Mouse (Mus musculus) layer of hippocampus, adult 9-10 months (tissue): ENCODE results near the gene Zfp72.

Experiments used
- DNase-seq: peaks from one replicate; pipeline ENCODE4 v3.0.0; 2022; ENCODE audit warnings: low spot score

Zfp72 gene

DNA sequence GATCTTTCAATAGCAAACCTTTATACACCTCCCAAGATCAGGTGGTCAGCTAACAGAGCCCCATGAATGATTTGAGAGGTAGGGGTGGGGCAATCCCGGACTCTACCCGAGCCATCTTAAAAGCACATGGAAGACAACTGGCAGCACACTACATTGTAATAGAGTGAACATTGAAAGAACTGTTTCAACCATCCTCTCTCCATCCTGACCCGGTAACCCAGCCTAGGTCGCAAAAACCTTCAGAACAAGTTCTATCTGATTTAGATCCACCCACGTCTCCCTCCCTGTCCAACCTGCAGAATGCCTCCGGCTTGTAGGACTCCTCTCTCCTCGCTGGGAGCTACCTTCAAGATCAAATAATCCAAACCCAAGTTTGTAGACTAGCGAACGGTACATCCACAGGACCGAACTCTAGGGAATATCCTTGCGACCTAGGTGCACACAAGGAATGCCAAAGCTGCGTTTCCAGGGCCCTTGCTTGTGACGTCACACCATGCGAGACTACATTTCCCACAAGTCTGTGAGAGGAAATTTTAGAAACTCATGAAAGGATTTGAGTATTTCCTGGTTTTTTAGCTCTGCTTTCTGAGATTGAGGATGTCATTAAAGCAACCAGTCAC is at the start of gene Zfp72:
Gene Zfp72, minus strand, starts transcription at position 466 of the 620 bp plus-strand sequence.
- DNase-seq = peak; percentile 74

DNA sequence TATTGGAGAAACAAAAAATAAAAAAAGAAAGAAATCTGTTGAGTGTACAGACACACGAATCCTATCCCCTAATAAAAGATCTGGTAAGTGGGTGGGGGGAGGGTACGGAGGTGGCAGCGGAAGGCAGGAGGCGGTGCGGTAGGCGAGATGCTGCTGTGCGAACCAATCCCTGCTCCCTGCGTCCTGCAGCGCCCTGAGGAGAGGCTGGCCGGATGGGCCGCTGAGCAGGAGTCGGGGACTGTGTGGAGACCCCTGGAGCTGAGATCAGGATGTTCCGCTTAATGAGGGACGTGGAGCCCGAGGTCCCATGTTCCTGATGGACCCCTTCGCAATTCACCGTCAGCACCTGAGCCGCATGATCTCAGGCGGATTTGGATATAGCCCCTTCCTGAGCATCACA is 49.3 kb upstream of the Zfp72 start:
- no peak for DNase-seq

DNA sequence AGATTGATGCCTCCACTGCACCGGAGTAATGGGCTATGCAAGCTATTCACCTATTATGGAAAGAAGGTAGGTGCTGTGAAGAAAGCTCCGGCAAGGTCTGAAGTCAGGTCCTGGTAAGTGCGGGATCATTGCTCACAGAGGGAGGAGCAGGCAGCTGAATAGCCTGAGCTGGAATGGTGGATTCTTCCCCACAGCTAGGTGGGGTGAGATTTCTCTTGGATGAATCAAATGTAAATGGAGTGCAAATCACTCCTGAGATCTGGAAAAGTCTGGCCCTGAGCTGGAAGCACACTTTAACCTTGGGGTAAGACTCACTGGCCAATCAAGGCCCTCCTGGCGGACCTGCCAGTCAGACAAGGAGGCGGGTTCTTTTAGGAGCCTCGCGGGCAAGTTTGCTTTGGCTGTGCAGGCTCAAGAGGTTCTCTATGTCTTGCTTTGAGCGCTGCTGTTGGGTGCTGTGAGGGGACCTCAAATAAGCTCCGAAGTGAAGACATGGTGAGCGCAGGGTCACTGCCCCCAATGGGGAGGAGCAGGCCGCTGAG is 8.7 kb upstream of the Zfp72 start, which contains the start of gene Ftl1-ps1:
Gene Ftl1-ps1, plus strand, starts transcription at position 397 of the 542 bp plus-strand sequence.
- DNase-seq = no peak

DNA sequence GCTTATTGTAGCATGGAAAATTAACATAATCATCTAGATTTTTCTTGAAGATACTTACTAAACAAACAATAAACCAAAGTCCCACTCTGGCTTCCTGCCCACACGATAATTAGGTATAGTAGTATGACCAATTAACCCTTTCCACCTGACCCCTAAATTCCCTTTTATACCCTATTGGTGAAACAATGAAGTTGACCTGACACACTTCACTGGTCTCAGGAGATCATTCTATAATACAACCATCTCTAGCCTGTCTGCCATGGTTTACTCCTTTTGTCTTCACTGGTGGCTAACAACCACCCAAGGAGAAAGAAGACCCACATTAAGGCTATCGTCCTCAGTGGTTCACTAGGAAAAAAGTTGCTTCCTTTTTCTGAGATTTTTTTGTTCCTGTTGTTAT is 520 bp upstream of the Zfp72 start:
- no peak for DNase-seq

DNA sequence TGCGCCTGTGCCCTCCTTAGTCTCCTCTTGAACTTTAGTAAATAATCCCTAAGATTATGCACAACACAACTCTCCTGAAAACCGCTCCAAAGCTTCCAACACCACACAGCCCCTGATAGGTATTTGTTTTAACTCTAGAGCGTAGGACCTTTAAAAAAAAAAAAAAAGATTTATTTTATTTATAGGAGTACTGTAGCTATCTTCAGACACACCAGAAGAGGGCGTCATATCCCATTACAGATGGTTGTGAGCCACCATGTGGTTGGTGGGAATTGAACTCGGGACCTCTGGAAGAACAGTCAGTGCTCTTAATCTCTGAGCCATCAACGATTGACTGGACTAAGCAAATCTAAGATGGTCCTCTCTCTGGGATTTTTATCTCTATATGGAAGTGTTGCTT is 906 bp downstream of the Zfp72 start:
- no peak for DNase-seq

DNA sequence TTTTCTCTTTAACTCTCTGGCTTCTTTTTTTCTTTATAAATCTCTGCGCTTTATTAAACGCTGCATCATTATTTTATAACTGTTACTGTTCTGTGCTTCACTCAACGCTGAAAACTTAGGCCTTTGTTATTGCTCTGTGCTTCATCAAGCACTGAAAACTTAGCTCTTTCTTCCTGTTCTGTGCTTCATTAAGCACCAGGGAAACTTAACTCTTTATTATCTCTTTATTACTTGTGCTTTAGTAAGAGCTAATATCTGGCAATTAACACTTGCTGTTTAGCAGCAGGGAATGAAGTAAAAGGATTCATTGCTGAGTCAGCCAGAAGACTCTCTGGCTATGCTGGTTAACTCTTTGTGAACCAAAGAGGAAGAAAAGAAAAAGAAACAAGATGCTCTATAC is 8.3 kb downstream of the Zfp72 start:
- DNase-seq = no peak

DNA sequence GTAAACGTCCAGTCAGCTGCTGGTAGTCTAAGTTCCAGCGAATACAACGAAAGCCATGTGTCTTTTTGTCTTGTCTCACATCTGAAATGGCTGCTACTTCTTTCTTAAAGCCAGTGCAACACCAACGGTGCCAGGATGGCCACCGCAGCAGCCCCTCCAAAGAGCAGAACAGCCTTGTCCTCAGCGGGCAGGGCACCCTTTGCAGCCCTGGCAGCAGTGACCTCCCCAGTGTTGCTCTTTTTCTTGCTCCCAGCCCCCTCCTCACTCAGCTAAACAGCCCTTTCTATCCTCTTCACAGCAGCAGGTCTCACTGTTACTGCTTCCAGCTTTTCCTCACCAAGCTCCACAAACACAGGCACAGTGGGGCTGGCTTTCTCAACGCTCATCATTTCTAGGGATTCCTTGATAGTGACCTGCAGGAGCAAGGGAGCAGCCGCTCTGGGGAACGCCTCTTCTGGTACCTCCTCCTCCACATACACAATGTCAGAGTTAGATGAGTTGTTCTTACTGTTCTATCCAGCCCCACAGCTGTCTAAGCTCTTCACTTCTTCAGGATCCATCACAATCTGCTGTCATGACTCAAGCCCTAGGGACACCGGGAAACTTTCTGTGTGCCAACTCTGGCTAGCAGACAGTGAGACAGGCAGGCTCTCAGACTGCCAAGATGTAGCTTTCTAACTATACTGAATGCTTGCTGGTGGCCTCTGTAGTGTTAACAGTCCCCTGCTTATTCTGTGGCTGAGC is 8.9 kb downstream of the Zfp72 start:
- DNase-seq = no peak

DNA sequence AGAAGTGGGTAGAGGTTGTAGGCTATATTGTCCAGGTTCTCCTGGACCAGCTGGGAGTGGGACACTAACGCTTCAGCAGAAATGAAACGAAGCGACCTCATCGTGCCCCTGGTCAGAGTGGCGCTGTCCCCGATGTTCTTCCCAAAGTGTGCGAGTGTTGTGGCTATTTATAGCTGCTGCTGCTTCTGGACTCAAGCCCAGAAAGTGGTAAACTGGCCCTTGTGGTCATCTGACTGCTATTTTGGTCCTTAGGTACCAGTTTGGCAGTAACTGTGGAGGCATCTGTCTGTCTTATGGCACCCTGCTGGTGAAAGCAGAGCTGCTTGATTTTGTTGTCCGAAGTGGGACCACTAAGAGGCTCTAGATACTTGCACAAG is 26.8 kb downstream of the Zfp72 start, which contains the start of gene Lrrc14b:
Gene Lrrc14b, minus strand, starts transcription at position 147 of the 377 bp plus-strand sequence.
- DNase-seq = no peak

DNA sequence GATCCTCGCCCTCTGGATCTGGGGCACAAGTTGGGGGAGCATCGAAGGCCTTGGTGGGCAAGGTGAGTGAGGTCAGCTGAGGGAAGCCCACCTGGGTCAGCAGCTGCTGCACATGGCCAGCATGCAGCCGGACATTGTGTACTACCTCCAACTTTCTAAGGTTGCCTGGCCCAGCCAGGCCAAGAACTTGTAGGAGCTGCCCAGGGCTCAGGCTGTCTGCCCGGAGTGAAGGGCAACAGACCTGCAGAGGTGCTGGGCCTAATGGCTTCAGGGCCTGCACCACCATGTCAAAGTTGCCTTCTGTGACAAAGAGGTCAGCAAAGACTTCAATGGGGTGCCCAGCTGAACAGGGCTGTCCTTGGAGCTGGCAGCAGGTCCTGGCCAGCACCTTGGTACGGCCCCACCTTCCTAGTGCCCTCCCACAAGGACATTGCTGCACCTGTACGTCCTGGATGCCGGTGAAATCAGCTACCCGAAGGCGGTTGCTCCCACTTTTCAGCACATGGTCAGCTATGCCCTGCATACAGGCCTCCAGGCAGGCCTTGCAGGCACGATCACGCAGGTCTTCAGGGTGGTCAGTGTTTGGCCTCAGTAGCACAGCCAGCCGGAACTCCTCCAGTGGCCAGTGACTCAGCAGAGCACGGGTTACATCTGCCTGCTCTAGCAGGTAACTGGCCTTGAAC is 27.3 kb downstream of the Zfp72 start:
- no peak for DNase-seq

DNA sequence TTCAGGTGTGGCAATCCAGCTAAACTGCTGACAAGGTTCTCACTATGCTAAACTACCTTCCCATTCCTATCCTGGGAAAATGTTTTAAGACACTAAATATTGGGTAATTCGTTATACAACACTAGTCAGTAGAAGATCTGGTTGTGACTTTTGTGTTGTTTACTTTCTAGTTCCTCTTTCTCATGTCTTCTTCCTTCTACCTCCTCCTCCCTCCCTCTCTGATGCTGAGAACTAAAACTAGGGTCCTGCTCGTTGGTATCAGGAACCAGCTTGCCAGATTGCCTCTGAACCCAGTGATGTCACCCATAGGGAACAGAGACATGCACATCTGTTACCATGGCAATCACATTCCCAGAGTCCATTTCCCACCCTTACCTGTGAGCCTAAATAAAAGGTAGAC is 28.4 kb downstream of the Zfp72 start:
- DNase-seq = no peak

DNA sequence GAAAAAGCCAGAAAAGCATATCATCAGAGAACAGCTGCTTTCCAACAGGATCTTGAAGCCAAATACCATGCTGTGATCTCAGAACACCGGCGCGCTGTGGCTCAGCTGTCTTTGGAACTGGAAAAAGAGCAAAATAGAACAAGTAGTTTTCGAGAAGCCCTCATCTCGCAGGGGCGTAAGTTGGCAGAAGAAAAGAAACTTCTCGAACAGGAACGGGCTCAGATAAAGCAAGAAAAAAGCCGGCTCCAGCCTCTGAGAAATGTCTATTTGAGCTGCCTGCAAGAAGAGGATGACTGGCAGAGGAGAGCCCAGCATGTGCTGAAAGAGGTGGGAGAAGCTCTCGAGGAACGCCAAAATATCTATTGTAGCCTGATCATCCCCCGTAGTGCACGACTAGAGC is 34.1 kb downstream of the Zfp72 start:
- DNase-seq = no peak

DNA sequence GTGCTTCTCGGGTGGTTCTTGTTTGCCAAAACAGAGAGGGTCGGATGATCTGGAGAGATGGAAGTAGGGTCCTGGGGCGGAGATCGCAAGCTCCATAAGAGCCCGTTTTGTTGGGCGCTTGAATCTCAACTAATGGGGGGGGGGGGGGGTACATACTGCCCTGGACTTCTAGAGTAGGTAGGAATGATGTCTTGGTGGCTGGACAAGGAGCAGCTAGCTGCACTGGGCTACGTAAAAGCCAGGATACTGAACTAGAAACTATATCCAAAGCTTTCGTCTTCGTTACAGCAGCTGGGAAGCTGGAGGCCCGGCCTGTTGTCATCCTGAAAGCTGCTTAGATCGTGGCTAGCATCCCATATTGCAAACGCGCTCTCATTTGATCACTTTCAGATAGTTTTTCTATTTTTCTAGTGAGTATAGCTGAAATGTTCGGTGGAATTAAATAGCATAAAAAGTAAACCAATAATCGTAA is 40.2 kb downstream of the Zfp72 start:
- no peak for DNase-seq

DNA sequence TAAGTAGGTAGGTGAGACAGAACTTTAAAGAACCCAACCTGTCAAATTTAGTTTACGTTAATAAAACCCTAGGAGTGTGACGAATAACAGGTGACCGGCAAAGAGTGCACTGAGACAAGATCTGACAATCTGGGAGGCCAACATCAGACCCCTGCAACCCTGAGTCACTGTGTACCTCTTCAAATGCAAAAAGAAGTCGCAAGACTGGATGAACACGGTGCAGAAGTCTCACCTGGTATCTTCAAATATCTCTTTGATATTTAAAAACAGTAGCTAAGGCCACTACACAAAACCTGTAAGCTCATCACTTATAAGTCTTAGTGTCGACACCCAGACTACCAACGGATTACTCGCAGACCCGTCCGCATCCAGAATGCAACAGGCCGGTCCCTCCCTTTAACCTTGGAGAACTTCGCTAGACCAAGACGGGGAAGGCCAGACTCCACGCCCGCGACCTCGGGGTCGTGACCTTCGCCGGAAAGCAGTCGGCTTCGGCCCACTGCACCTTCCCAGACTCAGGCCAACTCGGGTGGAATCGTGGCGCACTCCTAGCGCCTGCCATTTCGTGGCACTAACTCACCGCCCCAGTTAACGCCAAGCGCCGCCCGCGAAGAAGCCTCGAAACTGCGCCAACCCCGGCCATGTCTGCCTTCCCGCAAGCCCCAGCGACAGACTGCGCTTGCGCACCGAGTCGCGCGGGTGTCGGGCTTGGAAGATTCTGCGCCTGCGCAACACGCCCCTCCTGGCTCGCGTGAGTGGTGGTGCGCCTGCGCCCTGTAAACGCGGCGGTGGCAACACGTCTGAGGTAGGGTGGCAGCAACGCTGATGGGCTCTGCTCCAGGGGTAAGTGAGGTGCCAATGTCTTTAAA is 40.8 kb downstream of the Zfp72 start, which contains the start of the genes Sdha and Ccdc127:
Gene Sdha, minus strand, starts transcription at position 715 of the 869 bp plus-strand sequence.
Gene Ccdc127, plus strand, starts transcription at position 744 of the 869 bp plus-strand sequence.
- peak; percentile 80 for DNase-seq

DNA sequence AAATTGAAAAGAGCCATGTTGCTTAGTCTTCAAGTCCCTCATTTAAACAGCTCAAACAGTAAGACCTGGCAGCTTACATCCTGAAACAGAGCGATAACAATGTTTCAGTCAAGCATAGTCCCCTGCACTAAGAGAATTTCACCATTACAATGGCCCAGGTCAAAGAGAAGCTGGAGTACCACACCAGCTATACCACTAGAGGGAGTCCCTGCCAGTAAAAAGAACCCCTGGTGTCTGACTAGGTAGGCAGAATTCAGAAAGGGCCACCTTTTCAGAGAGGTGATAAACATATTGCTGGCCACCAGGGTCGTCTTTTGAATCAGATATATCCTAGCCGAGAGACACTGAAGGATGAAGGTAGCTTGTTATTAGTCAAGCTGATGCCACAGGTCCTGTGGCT is 49.6 kb downstream of the Zfp72 start:
- no peak for DNase-seq

DNA sequence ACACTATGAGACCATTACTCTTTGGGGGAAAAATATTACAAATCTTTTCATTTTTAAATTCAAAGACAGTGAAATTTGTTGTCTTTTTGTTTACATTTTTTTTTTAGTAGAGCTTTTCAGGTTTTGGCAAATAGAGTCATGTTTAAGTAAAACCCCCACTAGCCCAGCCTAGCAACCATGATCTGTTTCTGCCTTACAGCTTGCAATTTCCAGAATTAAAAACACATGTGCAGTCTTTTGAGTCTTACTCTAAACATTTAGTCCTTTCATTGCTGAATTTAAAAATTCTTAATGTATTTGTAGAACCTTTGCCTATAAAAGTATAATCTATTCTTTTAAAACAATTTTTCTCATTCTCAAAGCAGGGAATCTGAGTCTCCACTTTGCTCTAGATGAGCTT is 61.3 kb downstream of the Zfp72 start:
- no peak for DNase-seq
